Mouse (Mus musculus) mature B cell (primary cell): ENCODE measurements at regions not wholly inside any gene's neighbourhood (a gene's known extent, or its start where the extent isn't known, plus 50 kb on each side); places are given as distances from the start of the nearest gene placed in this dataset.

ENCODE experiments used
- in situ Hi-C: fragments of 300-500 bp; cut with MboI; formaldehyde crosslinking; loops from 2 replicates; pipeline ENCODE4 v1.14.3; 2019

GRCm38 (mm10) chr1:128782286-128782685 lies 190.2 kb upstream of the Cxcr4 start:
- in situ Hi-C loops: no loop called here

DNA sequence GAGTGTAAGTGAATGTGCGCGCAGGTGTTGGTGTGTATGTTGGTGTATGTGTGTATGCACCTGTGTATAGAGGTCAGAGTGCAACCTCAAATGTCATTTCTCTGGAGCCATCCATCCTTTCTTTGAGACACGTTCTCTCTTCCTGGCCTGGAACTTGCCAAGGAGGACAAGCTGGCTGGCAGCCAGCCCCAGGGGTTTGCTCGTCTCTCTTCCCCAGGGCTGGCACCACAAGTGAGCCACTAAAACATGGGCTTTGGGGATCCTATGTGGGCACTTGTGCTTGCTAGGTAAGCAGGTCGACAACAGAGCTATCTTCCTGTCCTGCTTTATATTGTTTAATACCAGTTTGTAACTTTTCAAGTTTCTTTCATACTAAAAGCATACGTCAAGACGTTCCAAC lies 189.8 kb upstream of the Cxcr4 start:
- in situ Hi-C loops: no loop called here

DNA sequence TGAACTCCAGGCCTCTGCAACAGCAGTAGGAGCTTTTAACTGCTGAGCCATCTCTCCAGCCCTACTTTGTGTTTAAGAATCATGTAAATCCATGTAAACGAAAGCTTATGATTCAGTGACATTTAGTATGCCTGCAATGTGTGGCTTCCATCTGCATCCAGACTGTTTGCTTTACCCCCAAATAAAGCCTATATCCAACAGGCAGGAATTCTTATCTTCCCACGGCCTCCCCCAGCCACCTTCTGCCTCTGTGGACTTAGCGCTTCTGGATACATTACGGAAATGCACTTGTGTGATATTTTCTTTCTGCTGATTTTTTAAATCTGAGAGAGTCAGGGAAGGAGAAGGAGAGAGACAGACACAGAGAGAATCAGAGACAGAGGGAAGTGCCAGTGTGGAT lies 189.2 kb upstream of the Cxcr4 start:
- in situ Hi-C loops: no loop called here

DNA sequence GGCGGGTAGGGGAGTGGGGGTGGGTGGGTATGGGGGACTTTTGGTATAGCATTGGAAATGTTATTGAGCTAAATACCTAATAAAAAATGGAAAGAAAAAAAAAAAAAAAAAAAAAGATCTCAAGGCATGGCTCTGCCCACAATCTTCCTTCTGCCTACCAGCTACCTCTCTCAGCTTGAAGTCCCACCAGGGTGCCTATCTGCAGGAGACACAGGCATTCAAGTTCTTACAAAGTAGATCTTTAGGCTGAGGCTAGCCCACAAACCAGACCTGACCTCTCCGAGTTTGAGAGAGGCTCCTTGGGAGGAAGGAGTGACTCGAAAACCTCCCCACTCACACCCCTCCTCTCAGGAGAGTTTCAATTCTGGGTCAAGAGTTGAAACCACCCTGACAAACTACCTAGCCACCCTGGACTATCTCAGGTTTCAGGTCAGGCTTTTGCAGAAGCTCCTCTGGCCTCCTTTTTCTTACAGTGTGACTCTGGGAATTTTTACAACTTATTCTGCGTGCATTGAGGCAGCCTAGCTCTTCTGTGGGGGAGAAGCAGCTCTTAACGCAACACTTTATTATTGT lies 187.6 kb upstream of the Cxcr4 start:
- in situ Hi-C loops: no loop called here

- in situ Hi-C loops: no loop called here
Measured at GRCm38 (mm10) chr1:128772440-128772839, 180.3 kb upstream of the Cxcr4 start.

- in situ Hi-C loops: no loop called here
Measured at GRCm38 (mm10) chr1:128770786-128771185, 178.7 kb upstream of the Cxcr4 start.

DNA sequence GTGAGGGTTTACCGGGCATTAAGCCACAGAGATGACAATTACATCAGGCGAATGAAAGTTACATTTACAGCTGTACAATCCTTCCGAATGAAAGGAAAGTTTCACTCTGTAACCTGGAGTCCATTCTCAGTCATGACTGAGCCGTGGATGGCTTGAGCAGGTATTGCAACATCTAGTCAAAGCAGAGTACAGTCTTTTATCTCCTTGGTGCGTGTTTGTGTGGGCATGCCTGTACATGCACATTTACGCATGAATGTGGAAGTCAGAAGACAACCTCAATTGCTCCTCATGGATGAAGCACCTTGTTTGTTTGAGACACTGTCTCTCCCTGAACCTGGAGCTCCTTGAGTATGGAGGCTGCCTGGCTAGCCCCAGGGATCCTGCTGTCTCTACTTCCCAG lies 175.9 kb upstream of the Cxcr4 start:
- in situ Hi-C loops: no loop called here

- in situ Hi-C loops: no loop called here
Measured at GRCm38 (mm10) chr1:128767415-128767814, 175.3 kb upstream of the Cxcr4 start.

DNA sequence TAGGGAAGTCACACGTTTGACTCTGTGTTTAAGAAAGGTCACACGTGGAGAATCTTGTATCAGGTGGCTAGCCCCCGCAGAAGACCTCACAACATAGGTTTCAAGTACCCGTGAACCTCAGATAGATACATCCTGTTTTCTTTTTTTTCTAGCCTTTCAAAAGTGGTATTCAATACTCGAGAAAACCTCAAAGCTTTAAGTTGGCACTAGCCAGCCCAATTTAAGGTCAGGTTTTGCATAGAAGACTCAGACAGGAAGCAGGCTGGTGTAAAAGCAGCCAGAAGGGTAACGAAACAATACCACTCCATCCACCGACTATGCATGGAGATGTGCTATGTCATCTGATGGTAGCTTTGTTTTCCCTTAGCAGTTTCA lies 174.8 kb upstream of the Cxcr4 start:
- in situ Hi-C loops: no loop called here

DNA sequence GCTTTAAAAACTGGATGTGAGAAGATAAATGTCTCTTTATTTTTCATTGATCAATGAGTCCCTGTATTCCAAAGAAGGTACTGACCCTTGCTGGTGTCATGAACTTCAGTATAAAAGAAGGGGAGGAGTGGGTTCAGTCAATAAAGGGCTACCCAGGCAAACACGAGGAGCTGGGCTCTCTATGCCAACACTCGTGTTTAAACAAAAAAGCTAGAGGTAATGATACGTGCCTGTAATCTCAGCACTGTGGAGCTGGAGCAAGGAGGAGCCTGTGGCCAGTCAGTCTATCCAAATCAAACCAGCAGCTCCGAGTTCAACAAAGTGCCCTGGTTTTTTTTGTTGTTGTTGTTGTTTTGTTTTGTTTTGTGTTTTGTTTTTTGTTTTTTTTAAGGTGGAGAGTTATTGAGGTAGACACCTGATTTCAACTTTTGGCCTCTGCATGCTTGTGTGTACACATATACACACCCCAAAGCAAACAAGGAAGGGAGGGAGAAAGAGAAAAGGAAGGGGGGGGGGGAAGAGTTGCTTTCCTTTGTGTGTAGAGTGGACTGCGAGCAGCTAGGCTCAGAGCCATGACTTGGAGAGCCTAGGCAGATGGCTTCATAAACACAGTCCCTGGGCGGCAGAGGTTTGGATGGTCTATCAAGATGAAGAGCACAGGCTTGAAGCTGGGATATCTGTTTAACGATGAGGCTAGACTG lies 174.2 kb upstream of the Cxcr4 start:
- in situ Hi-C loops: no loop called here

- in situ Hi-C loops: no loop called here
Measured at GRCm38 (mm10) chr1:128765626-128766025, 173.5 kb upstream of the Cxcr4 start.

DNA sequence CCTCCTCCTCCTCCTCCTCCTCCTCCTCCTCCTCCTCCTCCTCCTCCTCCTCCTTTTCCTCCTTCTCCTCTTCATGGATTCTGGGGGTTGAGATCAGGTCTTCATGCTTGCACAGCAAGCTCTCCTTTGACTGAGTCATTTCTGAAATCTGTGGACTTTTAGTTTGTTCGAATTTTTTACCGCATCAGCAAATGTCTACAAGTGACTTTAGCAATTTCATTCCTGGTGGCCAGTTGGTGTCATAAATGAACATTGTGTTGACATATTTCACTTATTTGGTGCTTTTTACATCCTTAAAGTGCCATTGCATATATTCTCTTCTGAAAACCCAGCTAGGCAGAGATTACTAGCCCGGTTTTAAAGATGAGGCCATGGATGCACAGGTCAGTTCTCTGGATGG lies 173.0 kb upstream of the Cxcr4 start:
- in situ Hi-C loops: no loop called here

- in situ Hi-C loops: no loop called here
Measured at GRCm38 (mm10) chr1:128762854-128763253, 170.8 kb upstream of the Cxcr4 start.

GRCm38 (mm10) chr1:128762076-128762475 lies 170.0 kb upstream of the Cxcr4 start:
- in situ Hi-C loops: no loop called here

- in situ Hi-C loops: no loop called here
Measured at GRCm38 (mm10) chr1:128758802-128759481, 166.8 kb upstream of the Cxcr4 start.

DNA sequence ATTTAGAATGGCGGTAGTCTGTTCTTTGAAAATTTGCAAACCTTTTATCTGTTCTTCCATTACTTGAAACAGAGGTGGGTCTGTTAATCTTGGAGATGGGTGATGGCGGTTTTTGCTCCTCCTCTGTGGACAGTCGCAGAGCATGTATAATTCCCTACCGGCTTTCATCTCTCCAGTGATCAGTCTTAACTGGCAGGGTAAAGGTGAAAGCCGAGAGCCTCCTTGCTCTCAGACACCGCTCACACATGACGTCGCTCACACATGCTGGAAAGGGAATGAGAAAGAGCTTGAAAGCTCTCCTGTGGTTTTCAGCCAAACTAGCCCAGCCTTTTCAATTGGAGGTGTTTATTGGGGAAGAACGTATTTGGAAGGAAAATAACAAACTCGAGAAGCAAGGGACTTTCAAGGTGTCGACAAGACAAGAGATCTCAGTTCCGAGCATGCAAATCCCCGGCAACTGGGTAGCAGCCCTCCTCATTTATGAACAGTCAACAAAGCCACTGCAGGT lies 166.3 kb upstream of the Cxcr4 start:
- in situ Hi-C loops: no loop called here

- in situ Hi-C loops: no loop called here
Measured at GRCm38 (mm10) chr1:128753427-128754012, 161.4 kb upstream of the Cxcr4 start.

DNA sequence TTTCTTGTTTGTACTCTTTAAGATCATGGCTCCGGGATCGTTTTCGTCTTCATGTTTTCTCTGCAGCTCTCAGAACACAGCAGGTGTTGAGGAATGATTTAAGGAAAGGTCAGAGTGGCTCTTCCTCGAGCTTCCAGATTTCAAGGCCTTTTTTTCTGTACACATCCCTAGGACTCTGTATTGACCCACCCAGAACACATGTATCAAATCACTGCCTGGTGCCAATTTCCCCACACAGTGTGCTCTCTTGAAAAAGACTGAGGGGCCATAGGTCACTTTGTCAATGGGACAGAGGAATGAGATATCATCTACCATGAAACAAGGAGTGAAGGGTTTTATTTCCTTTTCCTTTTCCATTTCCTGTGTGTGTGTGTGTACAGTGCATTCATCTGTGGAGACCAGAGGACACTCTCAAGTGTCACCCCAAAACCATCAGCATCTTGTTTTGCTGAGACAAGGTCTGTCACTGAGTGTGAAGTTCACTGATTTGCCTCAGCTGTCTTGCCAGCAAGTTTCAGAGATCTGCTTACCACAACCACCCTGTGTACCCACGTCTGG lies 157.4 kb upstream of the Cxcr4 start:
- in situ Hi-C loops: no loop called here

- in situ Hi-C loops: no loop called here
Measured at GRCm38 (mm10) chr1:128747196-128747790, 155.2 kb upstream of the Cxcr4 start.

DNA sequence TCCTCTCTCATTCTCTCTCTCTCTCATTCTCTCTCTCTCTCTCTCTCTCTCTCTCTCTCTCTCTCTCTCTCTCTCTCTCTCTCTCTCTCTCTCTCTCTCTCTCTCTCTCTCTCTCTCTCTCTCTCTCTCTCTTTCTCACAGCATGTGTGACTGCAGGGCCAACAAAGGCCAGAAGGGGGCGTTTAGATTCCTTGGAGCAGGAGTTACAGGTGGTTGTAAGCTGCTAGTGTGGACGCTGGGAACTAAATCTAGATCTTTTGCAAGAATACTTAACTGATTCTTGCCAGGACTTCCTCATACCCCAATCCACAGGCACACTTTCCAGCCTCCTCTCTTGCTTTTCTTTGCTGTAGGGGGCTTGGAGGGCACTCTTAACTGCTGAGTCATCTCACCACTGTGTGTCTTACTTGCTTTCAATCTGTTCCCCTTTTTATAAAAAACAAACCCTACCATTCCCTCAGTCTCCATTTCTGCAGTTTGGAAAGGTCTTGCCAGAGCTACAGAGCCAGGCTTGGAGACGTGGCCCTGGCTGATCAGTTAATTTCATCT lies 154.4 kb upstream of the Cxcr4 start:
- in situ Hi-C loops: no loop called here

- in situ Hi-C loops: no loop called here
Measured at GRCm38 (mm10) chr1:128740616-128741015, 148.5 kb upstream of the Cxcr4 start.

DNA sequence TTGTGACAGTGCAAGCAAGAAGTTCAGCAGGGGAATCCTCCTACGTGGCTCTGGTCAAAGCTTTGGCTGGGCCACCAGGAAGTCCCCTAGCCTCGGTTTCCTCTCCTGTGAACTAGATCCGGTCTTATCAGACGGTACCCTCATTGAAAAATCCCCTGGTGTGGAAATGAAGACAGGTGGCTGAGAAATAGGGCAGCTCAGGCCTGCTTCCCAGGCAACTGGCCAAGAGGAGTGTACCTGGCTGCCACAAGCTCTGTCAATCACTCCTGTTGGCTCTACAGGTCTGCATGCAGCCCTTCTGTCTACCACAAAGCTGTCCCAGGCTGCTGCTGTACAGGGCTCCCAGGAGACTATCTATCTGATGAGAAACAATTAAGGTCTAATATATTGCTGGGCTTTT lies 146.1 kb upstream of the Cxcr4 start:
- in situ Hi-C loops: no loop called here
